Mouse (Mus musculus): Measurements from ENCODE around the gene Btbd19. TPM values are rescaled to one million over a fixed set of nuclear protein-coding genes. Genes with fewer than 3 reads are reported as not detected.

The Btbd19 gene
- total RNA-seq, 2 experiments from 2014 or later = 5.0 to 6.9 TPM

GRCm38 (mm10) chr4:117087948-117088640 is 37.4 kb downstream of the Btbd19 start:
- ATAC-seq (replicated peaks; ENCODE audit: poor library complexity, severe bottlenecking) = no peak

DNA sequence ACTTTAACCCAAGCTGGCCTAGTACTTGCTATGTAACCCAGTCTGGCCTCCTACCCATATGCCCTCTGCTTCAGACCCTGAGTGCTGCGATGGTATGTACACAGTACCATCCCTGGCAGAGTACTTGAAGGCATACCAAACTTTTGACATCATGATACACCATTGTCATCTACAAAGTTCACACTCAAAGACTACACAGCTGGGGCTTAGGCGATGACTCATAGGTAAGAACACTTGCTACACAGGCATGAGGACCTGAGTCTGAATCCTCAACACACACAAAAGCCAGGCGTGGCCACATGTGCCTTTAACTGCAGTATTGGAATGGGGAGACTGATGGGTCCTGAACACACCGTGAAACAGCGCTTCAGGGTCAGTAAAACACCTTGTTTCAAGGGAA is 54.3 kb downstream of the Btbd19 start:
- ATAC-seq (replicated peaks; ENCODE audit: poor library complexity, severe bottlenecking) = no peak

- no peak for ATAC-seq (replicated peaks; ENCODE audit: poor library complexity, severe bottlenecking)
These were observed 54.9 kb downstream of the Btbd19 start for GRCm38 (mm10) chr4:117070624-117071023.

GRCm38 (mm10) chr4:117069647-117070046 is 55.9 kb downstream of the Btbd19 start:
- ATAC-seq (replicated peaks; ENCODE audit: poor library complexity, severe bottlenecking) = no peak

Other genes starting within 250 kb of the Btbd19 start
- gene Zswim5, start 248.3 kb downstream of the Btbd19 start, total RNA-seq (2014; fragmentation: Nextera tagmentation) = 0.85 TPM in 1 of 2 replicates, not detected in the other
- 0.17 TPM in 1 of 2 replicates, not detected in the other for gene Zswim5, start 248.3 kb downstream of the Btbd19 start, total RNA-seq (2017)
- 47.7 and 89.1 TPM in 2 replicates for gene Urod, start 131.3 kb downstream of the Btbd19 start, total RNA-seq (2014; fragmentation: Nextera tagmentation)
- gene Urod, start 131.3 kb downstream of the Btbd19 start, total RNA-seq (2017) = 40.2 and 57.8 TPM in 2 replicates
- 8.5 and 9.2 TPM in 2 replicates for gene Hectd3, start 130.4 kb downstream of the Btbd19 start, total RNA-seq (2014; fragmentation: Nextera tagmentation)
- gene Hectd3, start 130.4 kb downstream of the Btbd19 start, total RNA-seq (2017) = 14.7 and 15.3 TPM in 2 replicates
- gene Eif2b3, start 106.3 kb downstream of the Btbd19 start, total RNA-seq (2014; fragmentation: Nextera tagmentation) = 13.1 and 31.2 TPM in 2 replicates
- gene Eif2b3, start 106.3 kb downstream of the Btbd19 start, total RNA-seq (2017) = 39.7 and 41.3 TPM in 2 replicates
- gene Ptch2, start 29.6 kb downstream of the Btbd19 start, total RNA-seq (2014; fragmentation: Nextera tagmentation) = 0.97 TPM in 1 of 2 replicates, not detected in the other
- not detected in 2 replicates for gene Ptch2, start 29.6 kb downstream of the Btbd19 start, total RNA-seq (2017)
- gene Tctex1d4, start 1.1 kb upstream of the Btbd19 start, total RNA-seq (2014; fragmentation: Nextera tagmentation) = 0.77 TPM in 1 of 2 replicates, not detected in the other
- not detected in 2 replicates for gene Tctex1d4, start 1.1 kb upstream of the Btbd19 start, total RNA-seq (2017)
- gene Plk3, start 8.2 kb upstream of the Btbd19 start, total RNA-seq (2014; fragmentation: Nextera tagmentation) = 1.5 and 2.2 TPM in 2 replicates
- gene Plk3, start 8.2 kb upstream of the Btbd19 start, total RNA-seq (2017) = 1.5 and 2.5 TPM in 2 replicates
- 4,230 and 5,237 TPM in 2 replicates for gene Rps8, start 30.5 kb upstream of the Btbd19 start, total RNA-seq (2014; fragmentation: Nextera tagmentation)
- gene Rps8, start 30.5 kb upstream of the Btbd19 start, total RNA-seq (2017) = 2,283 and 2,839 TPM in 2 replicates
- gene Kif2c, start 56.9 kb upstream of the Btbd19 start, total RNA-seq (2014; fragmentation: Nextera tagmentation) = 15.8 and 23.5 TPM in 2 replicates
- gene Kif2c, start 56.9 kb upstream of the Btbd19 start, total RNA-seq (2017) = 44.9 and 47.0 TPM in 2 replicates
- 3.7 and 5.1 TPM in 2 replicates for gene Tmem53, start 126.2 kb upstream of the Btbd19 start, total RNA-seq (2014; fragmentation: Nextera tagmentation)
- gene Tmem53, start 126.2 kb upstream of the Btbd19 start, total RNA-seq (2017) = 0.36 and 4.8 TPM in 2 replicates
- gene Armh1, start 126.4 kb upstream of the Btbd19 start, total RNA-seq (2014; fragmentation: Nextera tagmentation) = not detected in 2 replicates
- gene Armh1, start 126.4 kb upstream of the Btbd19 start, total RNA-seq (2017) = not detected in 2 replicates